Mouse (Mus musculus) ES-Bruce4 (cell line): Measurements from ENCODE around the gene Fhl4. TPM values are rescaled to one million over a fixed set of nuclear protein-coding genes. Genes with fewer than 3 reads are reported as not detected.

ENCODE experiments used
- H3K27ac ChIP-seq: 2 replicates; pipeline ENCODE4 v1.5.1; 2012; ENCODE audit warnings: low read length, inconsistent platforms; ENCODE audit not compliant: insufficient read depth
- H3K27me3 ChIP-seq: 2 replicates; pipeline ENCODE4 v1.6.1; 2012; ENCODE audit warnings: mild to moderate bottlenecking, low read length, inconsistent platforms; ENCODE audit not compliant: control insufficient read depth, poor library complexity, insufficient read depth, severe bottlenecking
- H3K36me3 ChIP-seq: 2 replicates; pipeline ENCODE4 v1.6.1; 2012; ENCODE audit warnings: inconsistent platforms, mild to moderate bottlenecking, low read length, moderate library complexity; ENCODE audit not compliant: control insufficient read depth, poor library complexity, insufficient read depth, severe bottlenecking
- H3K4me1 ChIP-seq: one replicate; pipeline ENCODE4 v1.8.1; 2011; ENCODE audit warnings: low read length; ENCODE audit not compliant: control insufficient read depth, insufficient read depth
- H3K4me3 ChIP-seq: 2 replicates; pipeline ENCODE4 v1.5.1; 2011; ENCODE audit warnings: low read depth, mild to moderate bottlenecking, low read length
- H3K9ac ChIP-seq: 2 replicates; pipeline ENCODE4 v1.6.1; 2012; ENCODE audit warnings: low read depth, mild to moderate bottlenecking, inconsistent platforms; ENCODE audit not compliant: poor library complexity, severe bottlenecking
- H3K9me3 ChIP-seq: replicated peaks from 2 replicates; pipeline ENCODE4 v1.6.1; 2012; ENCODE audit warnings: mild to moderate bottlenecking, low read length, inconsistent platforms; ENCODE audit not compliant: control insufficient read depth, poor library complexity, insufficient read depth, severe bottlenecking
- CTCF ChIP-seq: IDR thresholded peaks from one replicate; pipeline ENCODE4 v1.8.1; 2011; ENCODE audit warnings: low read depth, low read length
- EP300 ChIP-seq: IDR thresholded peaks from 2 replicates; pipeline ENCODE4 v1.6.1; 2011; ENCODE audit warnings: low read depth, low read length; ENCODE audit not compliant: insufficient read depth
- POLR2A ChIP-seq: IDR thresholded peaks from one replicate; pipeline ENCODE4 v1.8.1; 2011; ENCODE audit warnings: low read length; ENCODE audit not compliant: insufficient read depth
- polyA plus RNA-seq: library from polyadenylated mRNA; stranded (reverse); fragments of >200 nt; gene quantifications from 2 replicates; pipeline ENCODE4 v1.2.4, GENCODE M21; 2011; ENCODE audit warnings: low read depth; ENCODE audit not compliant: missing spikeins, insufficient read depth, insufficient read length

The Fhl4 gene
- polyA plus RNA-seq, 1 experiment, result 2.0 TPM

- H3K27ac ChIP-seq, result no peak within 1 kb of the TSS
Observed at GRCm38 (mm10) chr10:85127395-85128287, 25.3 kb upstream of the Fhl4 start, which contains the start of gene Mterf2. Mterf2 (minus strand) TSS chr10:85128027.

GRCm38 (mm10) chr10:85125184-85125583 lies 22.9 kb upstream of the Fhl4 start:
- Histone ChIP-seq H3K27ac (no peak overlapping the region), H3K4me3 (no peak overlapping the region), H3K9me3 (no peaks in the 10 kb centered on the region), H3K36me3 (peaks cover 14% of the 10 kb centered on the region), H3K27me3 (no peaks in the 10 kb centered on the region), H3K9ac (no peak overlapping the region), H3K4me1 (no peaks in the 10 kb centered on the region)
- no peak for TF ChIP-seq CTCF
- no peak for TF ChIP-seq EP300
- no peak for TF ChIP-seq POLR2A

More at GRCm38 (mm10) chr10:85127395-85128287, 25.3 kb upstream of the Fhl4 start, which contains the start of gene Mterf2:
- Histone ChIP-seq H3K4me3 (peak within 1 kb of the TSS; percentile 81), H3K9ac (peak within 1 kb of the TSS; percentile 59), H3K9me3 (no peaks in the 10 kb centered on the region), H3K4me1 (no peaks in the 10 kb centered on the region), H3K36me3 (no peaks in the 10 kb centered on the region), H3K27me3 (no peaks in the 10 kb centered on the region)
- TF ChIP-seq CTCF, result peak; percentile 14
- TF ChIP-seq POLR2A, result peak; percentile 79
- TF ChIP-seq EP300, result no peak

DNA sequence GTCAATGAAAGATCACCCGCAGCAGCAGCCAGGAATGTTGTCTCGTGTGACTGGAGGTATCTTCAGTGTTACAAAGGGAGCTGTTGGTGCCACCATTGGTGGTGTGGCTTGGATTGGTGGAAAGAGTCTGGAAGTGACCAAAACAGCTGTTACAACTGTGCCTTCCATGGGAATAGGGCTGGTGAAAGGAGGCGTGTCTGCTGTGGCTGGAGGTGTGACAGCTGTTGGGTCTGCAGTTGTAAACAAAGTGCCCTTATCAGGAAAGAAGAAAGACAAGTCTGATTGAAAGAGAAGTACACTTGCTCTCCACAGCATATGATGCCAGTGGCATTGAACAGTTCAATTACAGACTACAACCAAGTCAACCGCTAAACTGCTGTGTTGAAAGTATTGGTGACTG lies 12.1 kb upstream of the Fhl4 start:
- H3K4me1 ChIP-seq, result no peaks in the 10 kb centered on the region
- no peak overlapping the region for H3K27ac ChIP-seq
- no peak overlapping the region for H3K9ac ChIP-seq
- H3K9me3 ChIP-seq, result no peaks in the 10 kb centered on the region
- peaks cover 5% of the 10 kb centered on the region for H3K36me3 ChIP-seq
- H3K27me3 ChIP-seq, result no peaks in the 10 kb centered on the region
- no peak overlapping the region for H3K4me3 ChIP-seq
- no peak for TF ChIP-seq EP300

- no peak overlapping the region; the same call in 1 of the 2 replicates for H3K27ac ChIP-seq
- H3K4me3 ChIP-seq, result peak overlapping the region; percentile 91
- no peaks in the 10 kb centered on the region for H3K36me3 ChIP-seq
- no peaks in the 10 kb centered on the region for H3K9me3 ChIP-seq
- no peaks in the 10 kb centered on the region for H3K27me3 ChIP-seq
- no peaks in the 10 kb centered on the region for H3K4me1 ChIP-seq
- TF ChIP-seq EP300 (no peak), POLR2A (no peak), CTCF (no peak)
- H3K9ac ChIP-seq, result peak overlapping the region; percentile 94
Observed at GRCm38 (mm10) chr10:85103085-85103885, 990 bp upstream of the Fhl4 start.

GRCm38 (mm10) chr10:85101841-85102240 lies 454 bp downstream of the Fhl4 start:
- H3K4me1 ChIP-seq, result no peaks in the 10 kb centered on the region
- H3K27me3 ChIP-seq, result no peaks in the 10 kb centered on the region
- no peak for TF ChIP-seq POLR2A
- TF ChIP-seq CTCF, result no peak
- no peak for TF ChIP-seq EP300
- no peaks in the 10 kb centered on the region for H3K36me3 ChIP-seq
- peak overlapping the region; percentile 88 for H3K4me3 ChIP-seq
- no peaks in the 10 kb centered on the region for H3K9me3 ChIP-seq
- H3K9ac ChIP-seq, result peak overlapping the region; percentile 70
- peak overlapping the region; percentile 54 for H3K27ac ChIP-seq
